Mouse (Mus musculus) embryonic facial prominence, embryonic 14.5 days (tissue): ENCODE measurements around the gene Scgb1c1. TPM values are rescaled to one million over a fixed set of nuclear protein-coding genes. Genes with fewer than 3 reads are reported as not detected.

Experiments used
- ATAC-seq: fragments of 200-750 bp; cut with Nextera tagmentation; 2 replicates; pipeline ENCODE4 v1.8.0; 2017; ENCODE audit warnings: low read depth, moderate number of reproducible peaks, moderate TSS enrichment
- DNase-seq: peaks from one replicate; pipeline ENCODE4 v3.0.0-alpha.2; 2015; ENCODE audit warnings: low spot score
- H3K27ac ChIP-seq: fragments of 300-500 bp; sonication (generic); replicated peaks from 2 replicates; pipeline ENCODE4 v1.5.1; 2014; ENCODE audit warnings: low read depth, mild to moderate bottlenecking, low read length, moderate library complexity
- H3K27me3 ChIP-seq: fragments of 300-500 bp; sonication (generic); replicated peaks from 2 replicates; pipeline ENCODE4 v1.6.1; 2014; ENCODE audit warnings: low read length; ENCODE audit not compliant: control insufficient read depth, insufficient read depth
- H3K36me3 ChIP-seq: fragments of 300-500 bp; sonication (generic); 2 replicates; pipeline ENCODE4 v1.6.1; 2014; ENCODE audit warnings: low read length, mixed read lengths; ENCODE audit not compliant: control insufficient read depth, insufficient read depth
- H3K4me1 ChIP-seq: fragments of 300-500 bp; sonication (generic); 2 replicates; pipeline ENCODE4 v1.6.1; 2014; ENCODE audit warnings: antibody characterized with exemption, low read length; ENCODE audit not compliant: control insufficient read depth, insufficient read depth
- H3K4me2 ChIP-seq: fragments of 300-500 bp; sonication (generic); 2 replicates; pipeline ENCODE4 v1.6.1; 2014; ENCODE audit warnings: low read depth, mild to moderate bottlenecking, low read length, moderate library complexity, mixed read lengths
- H3K4me3 ChIP-seq: fragments of 300-500 bp; sonication (generic); 2 replicates; pipeline ENCODE4 v1.5.1; 2014; ENCODE audit warnings: low read depth, mild to moderate bottlenecking, low read length
- H3K9ac ChIP-seq: fragments of 300-500 bp; sonication (generic); 2 replicates; pipeline ENCODE4 v1.6.1; 2014; ENCODE audit warnings: low read depth, mild to moderate bottlenecking, low read length, moderate library complexity, mixed read lengths
- H3K9me3 ChIP-seq: fragments of 300-500 bp; sonication (generic); 2 replicates; pipeline ENCODE4 v1.6.1; 2016; ENCODE audit warnings: low read length; ENCODE audit not compliant: control insufficient read depth
- WGBS: fragments of 180-500 bp; shearing (Covaris S2); extraction: QIAGEN DNeasy Blood & Tissue Kit; methylation state at CpG from one replicate; pipeline ENCODE4 v1.1.7; 2014; 5-methylcytosine and 5-hydroxymethylcytosine counted together
- polyA plus RNA-seq: library from polyadenylated mRNA; unstranded; fragments of >200 nt; fragmentation: Nextera tagmentation; extraction: Ambion mirVana; gene quantifications from 2 replicates; pipeline ENCODE4 v1.2.1, GENCODE M21; 2014

Scgb1c1 gene
- polyA plus RNA-seq, 1 experiment from 2014 or later, result 3.6 TPM

- Histone ChIP-seq H3K27me3 (peaks cover 3% of the 10 kb centered on the region), H3K4me2 (no peak overlapping the region), H3K36me3 (no peaks in the 10 kb centered on the region), H3K27ac (no peak overlapping the region), H3K9me3 (no peaks in the 10 kb centered on the region), H3K9ac (no peak overlapping the region), H3K4me3 (no peak overlapping the region), H3K4me1 (peaks cover 3% of the 10 kb centered on the region; the same call in 1 of the 2 replicates)
- 83% methylated on average over 9 of the region's 9 CpGs for WGBS
- DNase-seq, result no peak
- no peak for ATAC-seq
Observed at GRCm38 (mm10) chr7:140836243-140837115, 8.9 kb upstream of the Scgb1c1 start.

GRCm38 (mm10) chr7:140839556-140839955 lies 5.8 kb upstream of the Scgb1c1 start:
- peaks cover 3% of the 10 kb centered on the region; the same call in 1 of the 2 replicates for H3K4me1 ChIP-seq
- no peaks in the 10 kb centered on the region for H3K9me3 ChIP-seq
- no peak for ATAC-seq
- no peak overlapping the region for H3K9ac ChIP-seq
- DNase-seq, result no peak
- no peak overlapping the region for H3K4me2 ChIP-seq
- WGBS, result 63% methylated on average over 5 of the region's 5 CpGs
- no peak overlapping the region for H3K27ac ChIP-seq
- H3K36me3 ChIP-seq, result no peaks in the 10 kb centered on the region
- peaks cover 9% of the 10 kb centered on the region for H3K27me3 ChIP-seq
- no peak overlapping the region for H3K4me3 ChIP-seq

GRCm38 (mm10) chr7:140840750-140841735 lies 4.3 kb upstream of the Scgb1c1 start:
- Histone ChIP-seq H3K4me2 (no peak overlapping the region), H3K36me3 (no peaks in the 10 kb centered on the region), H3K9me3 (no peaks in the 10 kb centered on the region), H3K4me3 (no peak overlapping the region), H3K9ac (no peak overlapping the region), H3K27ac (no peak overlapping the region), H3K4me1 (peaks cover 3% of the 10 kb centered on the region; the same call in 1 of the 2 replicates), H3K27me3 (peaks cover 9% of the 10 kb centered on the region)
- 35% methylated on average over 18 of the region's 19 CpGs for WGBS
- DNase-seq, result peak; percentile 22
- ATAC-seq, result no peak

- no peak overlapping the region for H3K4me3 ChIP-seq
- peaks cover 9% of the 10 kb centered on the region for H3K27me3 ChIP-seq
- no peaks in the 10 kb centered on the region for H3K36me3 ChIP-seq
- H3K27ac ChIP-seq, result no peak overlapping the region
- no peak overlapping the region for H3K4me2 ChIP-seq
- no peaks in the 10 kb centered on the region for H3K9me3 ChIP-seq
- 73% methylated on average over 7 of the region's 7 CpGs for WGBS
- no peak for ATAC-seq
- peaks cover 3% of the 10 kb centered on the region; the same call in 1 of the 2 replicates for H3K4me1 ChIP-seq
- H3K9ac ChIP-seq, result no peak overlapping the region
- DNase-seq, result no peak
Observed at GRCm38 (mm10) chr7:140843806-140844205, 1.5 kb upstream of the Scgb1c1 start.

- Histone ChIP-seq H3K4me3 (no peak overlapping the region), H3K4me1 (peaks cover 3% of the 10 kb centered on the region; the same call in 1 of the 2 replicates), H3K36me3 (no peaks in the 10 kb centered on the region), H3K4me2 (no peak overlapping the region), H3K27me3 (peaks cover 9% of the 10 kb centered on the region), H3K9me3 (no peaks in the 10 kb centered on the region), H3K27ac (no peak overlapping the region), H3K9ac (no peak overlapping the region)
- WGBS, result 38% methylated on average over 4 of the region's 4 CpGs
- DNase-seq, result no peak
- ATAC-seq, result no peak
Observed at GRCm38 (mm10) chr7:140845683-140846082, 336 bp downstream of the Scgb1c1 start.

GRCm38 (mm10) chr7:140846676-140847075 lies 1.3 kb downstream of the Scgb1c1 start:
- H3K9me3 ChIP-seq, result no peaks in the 10 kb centered on the region
- 76% methylated on average over 10 of the region's 10 CpGs for WGBS
- H3K4me3 ChIP-seq, result no peak overlapping the region
- H3K36me3 ChIP-seq, result peaks cover 4% of the 10 kb centered on the region
- ATAC-seq (no peak), DNase-seq (no peak)
- no peak overlapping the region for H3K4me2 ChIP-seq
- H3K27ac ChIP-seq, result no peak overlapping the region
- no peaks in the 10 kb centered on the region for H3K4me1 ChIP-seq
- H3K9ac ChIP-seq, result no peak overlapping the region
- H3K27me3 ChIP-seq, result peaks cover 6% of the 10 kb centered on the region

- no peak within 1 kb of the TSS for H3K27ac ChIP-seq
- H3K36me3 ChIP-seq, result peaks cover 17% of the 10 kb centered on the region
- H3K9ac ChIP-seq, result no peak within 1 kb of the TSS
- no peak within 1 kb of the TSS for H3K4me2 ChIP-seq
- DNase-seq, result peak; percentile 59
- H3K27me3 ChIP-seq, result peaks cover 6% of the 10 kb centered on the region; the same call in 1 of the 2 replicates
- WGBS, result 59% methylated on average over 11 of the region's 11 CpGs
- no peaks in the 10 kb centered on the region for H3K9me3 ChIP-seq
- H3K4me3 ChIP-seq, result no peak within 1 kb of the TSS
- no peaks in the 10 kb centered on the region for H3K4me1 ChIP-seq
- peak; percentile 27; the same call in 1 of the 2 replicates for ATAC-seq
Observed at GRCm38 (mm10) chr7:140847755-140848580, 2.6 kb downstream of the Scgb1c1 start, which contains the start of gene Odf3. Odf3 (plus strand) TSS chr7:140847805.

- Histone ChIP-seq H3K4me2 (no peak overlapping the region), H3K9ac (no peak overlapping the region), H3K27ac (no peak overlapping the region), H3K36me3 (peaks cover 24% of the 10 kb centered on the region), H3K9me3 (no peaks in the 10 kb centered on the region), H3K4me3 (no peak overlapping the region), H3K27me3 (peaks cover 6% of the 10 kb centered on the region; the same call in 1 of the 2 replicates), H3K4me1 (no peaks in the 10 kb centered on the region)
- no peak for DNase-seq
- no peak for ATAC-seq
- WGBS, result 96% methylated on average over 9 of the region's 10 CpGs
Observed at GRCm38 (mm10) chr7:140848591-140848990, 3.2 kb downstream of the Scgb1c1 start.
